Mouse (Mus musculus) cerebellum, adult 2 months (tissue): ENCODE measurements around the gene Nt5c2.

Experiments used
- CTCF ChIP-seq: fragments of 200-500 bp; IDR thresholded peaks from 2 replicates; pipeline ENCODE4 v1.5.1; 2011; ENCODE audit warnings: low read depth, mild to moderate bottlenecking, control low read depth, low read length, moderate library complexity, borderline replicate concordance; ENCODE audit not compliant: insufficient read depth
- POLR2A ChIP-seq: fragments of 200-500 bp; IDR thresholded peaks from 2 replicates; pipeline ENCODE4 v1.6.1; 2011; ENCODE audit warnings: low read length, control low read depth, borderline replicate concordance; ENCODE audit not compliant: insufficient read depth

GRCm38 (mm10) chr19:46892856-46893255, 122.1 kb downstream of the Nt5c2 start:
- TF ChIP-seq POLR2A (no peak), CTCF (no peak)
